Mouse (Mus musculus) liver, adult 2 months (tissue): ENCODE measurements around the gene Rcc2.

Experiments
- CTCF ChIP-seq: fragments of 200-500 bp; IDR thresholded peaks from 2 replicates; pipeline ENCODE4 v1.5.1; 2011; ENCODE audit warnings: low read depth, low read length, control low read depth
- POLR2A ChIP-seq: fragments of 200-500 bp; IDR thresholded peaks from 2 replicates; pipeline ENCODE4 v1.6.1; 2011; ENCODE audit warnings: low read length, control low read depth; ENCODE audit not compliant: insufficient read depth; ENCODE audit errors: extremely low read depth

- TF ChIP-seq CTCF, result no peak
- TF ChIP-seq POLR2A, result no peak
Measured at GRCm38 (mm10) chr4:140768973-140769372, 68.6 kb downstream of the Rcc2 start.
